Mouse (Mus musculus): ENCODE data around the gene Gpr176. TPM values are rescaled to one million over a fixed set of nuclear protein-coding genes. Genes with fewer than 3 reads are reported as not detected.

Gpr176 gene
- 1 to 10 TPM in 1 of 2 experiments, under 1 TPM in 1; 0.10 to 1.4 TPM for polyA plus RNA-seq (2017; shearing (Covaris generic))

DNA sequence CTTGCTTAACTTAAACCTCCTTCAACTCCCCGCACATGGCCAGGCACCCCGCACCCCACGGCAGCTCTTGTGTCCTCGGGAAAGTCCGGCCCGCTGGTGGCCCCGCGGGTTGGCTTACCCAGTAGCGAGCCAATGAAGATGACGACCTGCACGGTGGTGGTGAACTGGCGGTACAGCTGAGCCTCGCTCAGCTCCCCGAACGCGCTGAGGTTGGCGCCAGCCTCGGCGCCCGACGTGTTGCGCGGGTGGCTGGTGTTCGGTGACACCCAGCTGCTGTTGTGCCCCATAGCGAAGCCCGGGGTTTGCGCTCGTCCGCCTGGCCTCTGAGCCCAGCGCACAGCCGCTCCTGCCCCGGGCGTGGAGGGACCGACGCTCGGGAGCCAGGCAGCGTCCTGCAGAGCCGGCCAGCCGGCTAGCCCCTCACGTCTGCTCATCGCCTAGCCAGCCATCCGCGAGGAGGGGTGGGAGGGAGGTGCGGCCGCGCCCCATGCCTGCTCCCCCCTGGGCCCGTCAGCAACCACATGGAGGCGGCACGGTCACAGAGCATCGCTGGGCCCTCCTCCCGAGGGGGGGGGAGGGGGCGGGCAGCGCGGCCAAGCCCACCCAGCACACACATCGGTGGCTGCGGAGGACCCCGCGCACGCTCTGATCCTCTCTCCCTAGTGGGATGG, at the start of gene Gpr176:
Gene Gpr176, minus strand, starts transcription at position 519 of the 671 bp plus-strand sequence.

DNA sequence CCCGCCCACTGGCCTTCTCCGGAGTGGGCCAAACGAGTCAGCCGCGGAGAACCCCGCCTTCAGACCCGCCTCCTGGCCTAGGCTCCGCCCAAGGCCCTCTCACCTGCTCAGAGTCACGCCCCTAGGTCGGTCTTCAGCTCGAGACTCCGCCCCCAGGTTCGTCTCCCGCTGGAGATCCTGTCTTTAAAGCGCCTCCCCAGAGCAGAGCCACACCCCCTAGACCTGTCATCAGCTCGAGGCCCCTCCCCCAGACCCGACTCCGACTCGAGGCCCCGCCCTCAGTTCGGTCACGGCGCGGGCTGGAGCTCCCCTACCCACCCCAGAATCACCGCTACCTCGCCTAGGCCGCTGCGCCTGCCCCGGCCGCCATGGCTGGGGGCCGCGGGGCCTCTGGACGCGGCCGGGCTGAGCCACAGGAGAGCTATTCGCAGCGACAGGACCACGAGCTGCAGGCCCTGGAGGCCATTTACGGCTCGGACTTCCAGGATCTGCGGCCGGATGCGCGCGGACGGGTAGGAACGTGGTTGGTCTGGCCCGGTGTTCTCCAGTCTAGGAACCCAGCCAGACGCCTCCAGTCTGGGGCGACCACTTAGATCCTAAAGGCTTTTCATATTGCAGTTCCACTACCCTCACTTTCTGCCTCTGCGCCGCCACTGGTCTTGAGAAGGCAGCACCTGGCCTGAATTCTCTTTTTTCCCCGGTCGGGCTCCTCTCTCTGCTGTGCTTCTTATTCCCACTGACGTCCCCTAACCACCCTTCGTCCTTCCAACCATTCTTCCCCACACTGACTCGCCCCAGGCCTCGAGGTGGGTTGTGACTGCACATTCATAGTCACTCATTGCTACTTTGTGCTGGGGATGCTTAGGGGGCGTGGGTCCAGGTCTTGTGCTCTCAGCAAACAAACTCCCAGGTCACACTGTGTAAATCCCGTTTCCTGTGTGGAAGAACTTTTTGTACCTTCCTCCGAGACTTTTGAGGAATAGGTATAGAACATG, 15.4 kb upstream of the Gpr176 start, which contains the start of gene Eif2ak4:
Gene Eif2ak4, plus strand, starts transcription at position 278 of the 995 bp plus-strand sequence.

GRCm38 (mm10) chr2:118256621-118257053, 116.6 kb downstream of the Gpr176 start, which contains the start of gene Fsip1:
Fsip1 (minus strand) TSS chr2:118256966.

Other genes starting within 250 kb of the Gpr176 start
- gene Fsip1, start 116.5 kb downstream of the Gpr176 start, polyA plus RNA-seq (2017; shearing (Covaris generic)) = not detected
- 10 to 100 TPM in 1 of 2 experiments, 1 to 10 TPM in 1; 8.4 to 10.7 TPM for gene Eif2ak4, start 15.2 kb upstream of the Gpr176 start, polyA plus RNA-seq (2017; shearing (Covaris generic))
- 100 to 1,000 TPM; 288 to 313 TPM for gene Srp14, start 106.3 kb upstream of the Gpr176 start, polyA plus RNA-seq (2017; shearing (Covaris generic))
- gene Bmf, start 176.3 kb upstream of the Gpr176 start, polyA plus RNA-seq (2017; shearing (Covaris generic)) = 1 to 10 TPM; 2.3 to 4.3 TPM
- gene Bub1b, start 224.8 kb upstream of the Gpr176 start, polyA plus RNA-seq (2017; shearing (Covaris generic)) = 1 to 10 TPM; 1.6 to 2.4 TPM